Mouse (Mus musculus) forebrain, embryonic 16.5 days (tissue): ENCODE results near the gene 1700029I15Rik. TPM values are rescaled to one million over a fixed set of nuclear protein-coding genes. Genes with fewer than 3 reads are reported as not detected.
A peak's percentile ranks its signal among the peaks of the same experiment; 100 is the strongest.

Experiments used
- ATAC-seq: fragments of 200-750 bp; cut with Nextera tagmentation; 2 replicates; pipeline ENCODE4 v1.8.0; 2017; ENCODE audit warnings: mild to moderate bottlenecking, moderate library complexity
- H3K27ac ChIP-seq: fragments of 300-500 bp; sonication (generic); 2 replicates; pipeline ENCODE4 v1.5.1; 2014; ENCODE audit warnings: low read length, control low read depth
- H3K27me3 ChIP-seq: fragments of 300-500 bp; sonication (generic); replicated peaks from 2 replicates; pipeline ENCODE4 v1.6.1; 2014; ENCODE audit warnings: low read length; ENCODE audit not compliant: control insufficient read depth, insufficient read depth
- H3K36me3 ChIP-seq: fragments of 300-500 bp; sonication (generic); 2 replicates; pipeline ENCODE4 v1.6.1; 2014; ENCODE audit not compliant: control insufficient read depth, insufficient read depth
- H3K4me1 ChIP-seq: fragments of 300-500 bp; sonication (generic); replicated peaks from 2 replicates; pipeline ENCODE4 v1.6.1; 2014; ENCODE audit warnings: low read length; ENCODE audit not compliant: control insufficient read depth, insufficient read depth
- H3K4me2 ChIP-seq: fragments of 300-500 bp; sonication (generic); 2 replicates; pipeline ENCODE4 v1.6.1; 2014; ENCODE audit warnings: mild to moderate bottlenecking, low read length, control low read depth
- H3K4me3 ChIP-seq: fragments of 300-500 bp; sonication (generic); replicated peaks from 2 replicates; pipeline ENCODE4 v1.5.1; 2014; ENCODE audit warnings: mild to moderate bottlenecking, low read length, control low read depth
- H3K9ac ChIP-seq: fragments of 300-500 bp; sonication (generic); replicated peaks from 2 replicates; pipeline ENCODE4 v1.6.1; 2014; ENCODE audit warnings: low read depth, low read length, control low read depth
- H3K9me3 ChIP-seq: fragments of 300-500 bp; sonication (generic); 2 replicates; pipeline ENCODE4 v1.6.1; 2016; ENCODE audit warnings: low read length; ENCODE audit not compliant: control insufficient read depth
- WGBS: fragments of 180-500 bp; shearing (Covaris S2); extraction: QIAGEN DNeasy Blood & Tissue Kit; methylation state at CpG from one replicate; pipeline ENCODE4 v1.1.7; 2014; 5-methylcytosine and 5-hydroxymethylcytosine counted together
- polyA plus RNA-seq: library from polyadenylated mRNA; unstranded; fragments of >200 nt; fragmentation: Nextera tagmentation; extraction: Ambion mirVana; gene quantifications from 2 replicates; pipeline ENCODE4 v1.2.1, GENCODE M21; 2015

1700029I15Rik gene
- polyA plus RNA-seq, 1 experiment from 2014 or later, result 8.6 TPM

GRCm38 (mm10) chr2:92388891-92389641, 6.7 kb downstream of the 1700029I15Rik start:
- peaks cover 21% of the 10 kb centered on the region for H3K36me3 ChIP-seq
- peaks cover 48% of the 10 kb centered on the region for H3K4me1 ChIP-seq
- peak overlapping the region; percentile 88 for H3K27ac ChIP-seq
- WGBS, result under 1% methylated on average over 62 of the region's 62 CpGs
- peak overlapping the region; percentile 64 for H3K4me2 ChIP-seq
- ATAC-seq, result peak; percentile 91
- no peaks in the 10 kb centered on the region for H3K9me3 ChIP-seq
- H3K9ac ChIP-seq, result peak overlapping the region; percentile 90
- H3K4me3 ChIP-seq, result peak overlapping the region; percentile 89
- H3K27me3 ChIP-seq, result no peaks in the 10 kb centered on the region

GRCm38 (mm10) chr2:92389645-92390044, 7.3 kb downstream of the 1700029I15Rik start:
- H3K9me3 ChIP-seq, result no peaks in the 10 kb centered on the region
- H3K9ac ChIP-seq, result peak overlapping the region; percentile 90
- under 1% methylated on average over 10 of the region's 10 CpGs for WGBS
- H3K4me3 ChIP-seq, result peak overlapping the region; percentile 89
- H3K36me3 ChIP-seq, result peaks cover 20% of the 10 kb centered on the region
- peak overlapping the region; percentile 64 for H3K4me2 ChIP-seq
- H3K27ac ChIP-seq, result peak overlapping the region; percentile 88
- peaks cover 48% of the 10 kb centered on the region for H3K4me1 ChIP-seq
- no peaks in the 10 kb centered on the region for H3K27me3 ChIP-seq
- no peak for ATAC-seq

- Histone ChIP-seq H3K4me3 (no peak overlapping the region), H3K9ac (no peak overlapping the region), H3K4me1 (peaks cover 48% of the 10 kb centered on the region), H3K27me3 (no peaks in the 10 kb centered on the region), H3K36me3 (peaks cover 13% of the 10 kb centered on the region), H3K4me2 (no peak overlapping the region; the same call in 1 of the 2 replicates), H3K9me3 (no peaks in the 10 kb centered on the region), H3K27ac (no peak overlapping the region)
- no peak for ATAC-seq
- WGBS, result 72% methylated on average over 6 of the region's 6 CpGs
Observed at GRCm38 (mm10) chr2:92390206-92390930, 8.0 kb downstream of the 1700029I15Rik start.

DNA sequence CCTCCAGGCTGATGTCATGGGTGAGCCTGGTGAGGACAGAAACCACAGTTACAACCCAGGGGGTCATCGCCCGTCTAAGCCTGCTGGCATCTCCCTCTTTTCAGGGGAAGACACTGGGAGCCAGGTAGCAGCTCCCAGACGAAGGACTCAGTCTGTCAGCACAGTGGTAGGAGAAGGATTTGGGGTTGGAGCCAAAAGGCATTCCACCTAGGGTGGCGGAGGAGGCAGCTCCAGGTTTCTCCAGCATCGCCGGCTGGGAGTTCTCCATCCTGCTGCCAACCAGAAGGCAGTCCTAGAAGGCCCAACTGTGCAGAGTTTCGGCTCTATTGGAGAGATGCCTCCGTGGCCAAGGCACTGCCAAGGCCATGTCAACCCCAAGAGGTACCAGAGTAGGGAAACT, 8.8 kb downstream of the 1700029I15Rik start:
- H3K36me3 ChIP-seq, result peaks cover 7% of the 10 kb centered on the region
- H3K4me1 ChIP-seq, result peaks cover 48% of the 10 kb centered on the region
- H3K9me3 ChIP-seq, result no peaks in the 10 kb centered on the region
- WGBS, result 71% methylated on average over 8 of the region's 8 CpGs
- ATAC-seq, result no peak
- no peak overlapping the region for H3K4me3 ChIP-seq
- H3K27me3 ChIP-seq, result no peaks in the 10 kb centered on the region
- peak overlapping the region; percentile 55; the same call in 1 of the 2 replicates for H3K4me2 ChIP-seq
- H3K9ac ChIP-seq, result no peak overlapping the region
- H3K27ac ChIP-seq, result 0 out of 2 replicates have a peak overlapping the region, but pooled peaks have one; percentile 20

- WGBS, result 15% methylated on average over 11 of the region's 11 CpGs
- ATAC-seq, result no peak
- Histone ChIP-seq H3K36me3 (peaks cover 2% of the 10 kb centered on the region), H3K4me2 (peak overlapping the region; percentile 55), H3K9ac (peak overlapping the region; percentile 54), H3K9me3 (no peaks in the 10 kb centered on the region), H3K4me3 (peak overlapping the region; percentile 33), H3K4me1 (peaks cover 48% of the 10 kb centered on the region), H3K27ac (peak overlapping the region; percentile 58), H3K27me3 (no peaks in the 10 kb centered on the region)
Observed at GRCm38 (mm10) chr2:92391703-92392317, 9.5 kb downstream of the 1700029I15Rik start.

GRCm38 (mm10) chr2:92392318-92393264, 10.3 kb downstream of the 1700029I15Rik start:
- Histone ChIP-seq H3K4me3 (peak overlapping the region; percentile 33), H3K4me2 (peak overlapping the region; percentile 55), H3K9ac (peak overlapping the region; percentile 54), H3K4me1 (peaks cover 48% of the 10 kb centered on the region), H3K27ac (peak overlapping the region; percentile 58), H3K27me3 (no peaks in the 10 kb centered on the region), H3K36me3 (no peaks in the 10 kb centered on the region), H3K9me3 (no peaks in the 10 kb centered on the region)
- ATAC-seq, result no peak
- WGBS, result 8% methylated on average over 25 of the region's 26 CpGs

GRCm38 (mm10) chr2:92395535-92395934, 13.2 kb downstream of the 1700029I15Rik start:
- no peak overlapping the region for H3K4me2 ChIP-seq
- no peaks in the 10 kb centered on the region for H3K9me3 ChIP-seq
- H3K27me3 ChIP-seq, result no peaks in the 10 kb centered on the region
- H3K36me3 ChIP-seq, result no peaks in the 10 kb centered on the region
- H3K4me1 ChIP-seq, result peaks cover 48% of the 10 kb centered on the region
- WGBS, result 93% methylated on average over 3 of the region's 3 CpGs
- H3K9ac ChIP-seq, result no peak overlapping the region
- H3K4me3 ChIP-seq, result no peak overlapping the region
- no peak for ATAC-seq
- no peak overlapping the region for H3K27ac ChIP-seq

DNA sequence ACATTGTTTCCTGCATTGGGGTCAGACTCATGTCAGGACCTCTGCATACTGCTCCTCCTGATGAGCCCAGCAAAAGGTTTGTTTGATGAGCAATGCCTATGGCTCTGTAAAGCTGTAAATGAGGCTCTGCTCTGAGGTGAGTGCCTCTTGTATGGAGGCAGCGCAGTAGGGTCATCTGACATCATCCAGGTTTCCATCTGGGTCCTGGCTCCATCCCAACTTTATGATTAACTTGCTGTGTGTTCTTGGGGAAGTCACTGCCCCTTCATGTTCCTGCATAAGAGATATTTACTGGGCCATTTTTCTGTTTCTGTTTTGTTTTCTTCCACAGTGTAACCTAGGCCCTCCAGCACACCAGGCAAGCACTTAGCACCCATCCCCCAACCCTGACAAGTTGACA, 15.1 kb downstream of the 1700029I15Rik start:
- Histone ChIP-seq H3K36me3 (no peaks in the 10 kb centered on the region), H3K4me1 (peaks cover 40% of the 10 kb centered on the region), H3K9me3 (no peaks in the 10 kb centered on the region), H3K27ac (no peak overlapping the region), H3K4me3 (no peak overlapping the region), H3K27me3 (no peaks in the 10 kb centered on the region), H3K9ac (no peak overlapping the region), H3K4me2 (no peak overlapping the region)
- 80% methylated on average over 1 of the region's 1 CpGs for WGBS
- no peak for ATAC-seq
